Mouse (Mus musculus) stomach, embryonic 16.5 days (tissue): ENCODE results near the gene Usp31. TPM values are rescaled to one million over a fixed set of nuclear protein-coding genes. Genes with fewer than 3 reads are reported as not detected.

ENCODE experiments used
- ATAC-seq: fragments of 200-750 bp; cut with Nextera tagmentation; 2 replicates; pipeline ENCODE4 v1.8.0; 2017; ENCODE audit warnings: moderate number of reproducible peaks, moderate TSS enrichment; ENCODE audit not compliant: insufficient read depth, low FRiP score
- H3K27ac ChIP-seq: fragments of 300-500 bp; sonication (generic); 2 replicates; pipeline ENCODE4 v1.5.1; 2014; ENCODE audit warnings: low read length
- H3K27me3 ChIP-seq: fragments of 300-500 bp; sonication (generic); 2 replicates; pipeline ENCODE4 v1.6.1; 2014; ENCODE audit warnings: low read length, control low read depth, mixed read lengths; ENCODE audit not compliant: control insufficient read depth, insufficient read depth
- H3K36me3 ChIP-seq: fragments of 300-500 bp; sonication (generic); 2 replicates; pipeline ENCODE4 v1.6.1; 2014; ENCODE audit warnings: low read length; ENCODE audit not compliant: control insufficient read depth, insufficient read depth
- H3K4me1 ChIP-seq: fragments of 300-500 bp; sonication (generic); 2 replicates; pipeline ENCODE4 v1.6.1; 2014; ENCODE audit warnings: low read length, control low read depth, mixed read lengths; ENCODE audit not compliant: control insufficient read depth, insufficient read depth
- H3K4me2 ChIP-seq: fragments of 300-500 bp; sonication (generic); 2 replicates; pipeline ENCODE4 v1.6.1; 2014; ENCODE audit warnings: low read depth, low read length, mixed read lengths
- H3K4me3 ChIP-seq: fragments of 300-500 bp; sonication (generic); replicated peaks from 2 replicates; pipeline ENCODE4 v1.5.1; 2014; ENCODE audit warnings: mild to moderate bottlenecking, low read length
- H3K9ac ChIP-seq: fragments of 300-500 bp; sonication (generic); 2 replicates; pipeline ENCODE4 v1.6.1; 2014; ENCODE audit warnings: low read length
- H3K9me3 ChIP-seq: fragments of 300-500 bp; sonication (generic); replicated peaks from 2 replicates; pipeline ENCODE4 v1.6.1; 2016; ENCODE audit warnings: low read length, control low read depth; ENCODE audit not compliant: control insufficient read depth
- WGBS: fragments of 180-500 bp; shearing (Covaris S2); extraction: QIAGEN DNeasy Blood & Tissue Kit; methylation state at CpG from one replicate; pipeline ENCODE4 v1.1.7; 2014; 5-methylcytosine and 5-hydroxymethylcytosine counted together
- polyA plus RNA-seq: library from polyadenylated mRNA; unstranded; fragments of >200 nt; fragmentation: Nextera tagmentation; extraction: Ambion mirVana; gene quantifications from 2 replicates; pipeline ENCODE4 v1.2.1, GENCODE M21; 2015

Gene Usp31
- polyA plus RNA-seq, 1 experiment from 2014 or later, result 1.7 TPM

DNA sequence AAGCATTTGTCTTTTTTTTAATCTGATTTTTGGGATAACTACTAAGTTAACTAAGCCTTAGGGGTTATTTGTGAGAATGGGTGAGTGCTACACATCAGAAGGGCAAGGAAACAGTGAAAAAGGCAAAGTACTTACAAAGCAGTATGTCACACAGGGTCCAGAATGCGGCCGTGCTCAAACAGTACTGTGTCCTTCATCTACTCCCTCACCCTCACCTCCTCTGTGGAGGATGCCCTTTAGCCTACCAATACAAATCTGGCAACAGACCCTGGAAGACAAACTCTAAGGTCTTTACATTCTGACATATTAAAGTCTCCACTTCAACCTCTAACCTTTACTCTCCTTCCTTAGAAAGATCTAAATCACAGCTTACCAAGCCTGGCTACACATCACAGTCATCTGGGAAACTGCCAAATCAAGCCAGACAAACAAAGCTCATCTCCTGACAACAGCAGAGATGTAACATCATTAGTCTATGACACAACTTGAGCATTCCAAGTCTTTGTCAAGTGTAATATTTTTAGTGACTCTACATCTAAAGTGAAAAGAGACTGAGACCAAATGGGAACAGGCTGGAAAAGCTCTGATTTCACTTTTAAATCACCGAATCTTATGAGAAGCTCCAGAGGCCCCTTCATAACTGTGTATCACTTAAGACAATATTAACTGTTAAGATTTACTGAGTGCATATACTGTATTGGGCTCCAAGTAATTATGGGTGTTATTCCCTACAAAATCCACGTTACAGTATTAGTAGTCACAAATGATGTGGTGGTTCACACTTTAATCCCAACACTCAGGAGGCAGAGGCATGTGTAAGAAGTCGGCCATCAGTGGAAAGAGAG lies 21.7 kb downstream of the Usp31 start:
- Histone ChIP-seq H3K27me3 (no peaks in the 10 kb centered on the region), H3K4me3 (no peak overlapping the region), H3K36me3 (no peaks in the 10 kb centered on the region), H3K9me3 (no peaks in the 10 kb centered on the region), H3K27ac (no peak overlapping the region), H3K9ac (no peak overlapping the region), H3K4me1 (no peaks in the 10 kb centered on the region), H3K4me2 (no peak overlapping the region)
- WGBS, result 89% methylated on average over 5 of the region's 5 CpGs
- no peak for ATAC-seq

DNA sequence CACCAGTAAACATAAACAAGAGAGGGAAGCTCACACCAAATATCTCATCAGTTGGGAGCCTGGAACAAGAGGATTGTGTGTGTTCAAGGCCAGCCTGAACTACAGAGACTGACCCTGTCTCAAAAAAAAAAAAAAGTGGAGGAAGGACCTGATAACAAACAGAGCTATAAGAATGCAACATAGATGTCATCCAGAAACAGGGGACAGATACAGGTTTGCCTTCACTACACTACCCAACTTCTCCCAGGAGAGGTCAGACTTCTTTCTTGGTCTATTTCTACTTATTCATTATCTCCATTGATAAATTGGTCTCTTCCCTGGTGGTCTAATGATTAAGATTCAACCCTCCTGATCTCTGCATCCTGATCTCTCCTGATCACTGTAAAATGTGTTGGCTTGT lies 25.9 kb downstream of the Usp31 start:
- Histone ChIP-seq H3K27ac (no peak overlapping the region), H3K4me2 (no peak overlapping the region), H3K27me3 (no peaks in the 10 kb centered on the region), H3K9ac (no peak overlapping the region), H3K36me3 (no peaks in the 10 kb centered on the region; the same call in 1 of the 2 replicates), H3K4me1 (no peaks in the 10 kb centered on the region), H3K9me3 (no peaks in the 10 kb centered on the region), H3K4me3 (no peak overlapping the region)
- no peak for ATAC-seq

DNA sequence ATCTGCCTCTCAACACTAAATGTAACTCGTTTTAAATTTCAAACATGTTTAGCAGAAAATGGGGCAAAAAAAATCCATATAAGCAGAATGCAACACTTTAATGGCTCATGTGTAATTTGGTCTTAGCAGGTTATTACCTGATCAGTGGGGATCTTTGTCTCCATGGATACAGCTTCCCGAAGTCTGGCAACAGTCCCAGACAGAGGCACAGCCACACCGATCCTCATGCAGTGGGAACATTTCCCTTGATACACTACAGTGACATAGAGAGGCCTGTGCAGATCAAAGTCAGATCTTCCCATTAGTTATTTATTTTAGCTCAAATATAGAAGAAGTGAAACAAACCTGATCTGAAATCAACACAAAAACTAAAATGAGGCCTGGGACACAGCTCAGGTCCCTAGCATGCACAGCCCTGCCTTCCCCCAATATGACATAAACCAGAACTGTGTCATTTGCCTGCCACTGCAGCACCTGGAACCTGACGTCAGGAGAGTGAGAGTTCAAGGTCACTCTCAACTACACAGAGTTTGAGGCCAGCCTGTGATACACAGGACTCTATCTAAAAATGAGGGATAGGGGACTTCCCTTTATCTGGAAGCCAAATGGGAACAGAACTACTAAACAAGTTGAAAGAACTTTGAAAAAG lies 29.8 kb downstream of the Usp31 start:
- WGBS, result 54% methylated on average over 4 of the region's 4 CpGs
- no peak for ATAC-seq
- no peaks in the 10 kb centered on the region for H3K27me3 ChIP-seq

DNA sequence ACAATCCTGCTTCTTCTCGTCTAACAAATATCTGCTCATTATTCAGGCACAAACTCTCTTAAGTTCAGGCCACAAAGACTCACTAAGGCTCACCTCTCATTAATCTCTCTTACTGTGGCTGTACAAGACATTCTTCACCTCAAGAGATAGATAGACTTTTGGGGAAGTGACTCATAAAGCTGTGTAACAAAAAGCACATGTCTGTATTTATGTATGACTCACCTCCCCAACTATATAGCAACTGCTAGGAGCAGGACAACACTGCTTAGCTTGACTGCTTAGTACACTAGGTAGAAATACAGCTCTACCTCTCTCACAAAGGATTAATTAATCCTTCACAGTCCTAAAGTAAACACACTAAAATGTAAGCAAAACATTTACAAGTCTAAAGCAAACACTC lies 46.3 kb downstream of the Usp31 start:
- WGBS, result 31% methylated on average over 1 of the region's 1 CpGs
- Histone ChIP-seq H3K4me2 (no peak overlapping the region), H3K36me3 (no peaks in the 10 kb centered on the region; the same call in 1 of the 2 replicates), H3K4me1 (no peaks in the 10 kb centered on the region), H3K9me3 (no peaks in the 10 kb centered on the region), H3K27ac (no peak overlapping the region), H3K9ac (no peak overlapping the region), H3K27me3 (no peaks in the 10 kb centered on the region), H3K4me3 (no peak overlapping the region)
- ATAC-seq, result no peak

More for the DNA sequence above, 29.8 kb downstream of the Usp31 start:
- Histone ChIP-seq H3K9me3 (no peaks in the 10 kb centered on the region), H3K9ac (no peak overlapping the region), H3K27ac (no peak overlapping the region), H3K4me2 (no peak overlapping the region), H3K4me1 (no peaks in the 10 kb centered on the region), H3K36me3 (no peaks in the 10 kb centered on the region; the same call in 1 of the 2 replicates), H3K4me3 (no peak overlapping the region)

DNA sequence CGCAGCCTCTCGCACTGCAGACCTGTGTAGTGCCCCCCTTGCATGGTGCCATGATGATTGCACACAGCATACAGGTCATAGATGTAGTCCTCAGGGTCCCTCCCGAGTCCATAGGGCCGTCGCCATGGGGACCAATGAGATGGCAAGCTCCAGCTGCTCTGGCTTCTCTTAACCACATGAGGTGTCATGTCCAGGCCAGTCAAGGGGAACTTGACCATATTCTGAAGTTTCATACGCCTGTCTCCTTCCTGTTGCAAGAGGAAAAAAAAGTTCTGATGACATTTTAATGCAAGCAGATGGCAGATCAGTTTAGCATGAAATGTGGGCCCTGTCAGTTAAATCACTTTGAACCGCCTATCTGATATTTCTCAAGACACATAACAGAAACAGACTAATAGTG lies 48.2 kb downstream of the Usp31 start:
- no peak overlapping the region for H3K4me2 ChIP-seq
- no peak for ATAC-seq
- H3K9me3 ChIP-seq, result no peaks in the 10 kb centered on the region
- 85% methylated on average over 7 of the region's 7 CpGs for WGBS
- no peaks in the 10 kb centered on the region for H3K27me3 ChIP-seq
- no peak overlapping the region for H3K4me3 ChIP-seq
- H3K36me3 ChIP-seq, result no peaks in the 10 kb centered on the region; the same call in 1 of the 2 replicates
- no peaks in the 10 kb centered on the region for H3K4me1 ChIP-seq
- no peak overlapping the region for H3K9ac ChIP-seq
- no peak overlapping the region for H3K27ac ChIP-seq

DNA sequence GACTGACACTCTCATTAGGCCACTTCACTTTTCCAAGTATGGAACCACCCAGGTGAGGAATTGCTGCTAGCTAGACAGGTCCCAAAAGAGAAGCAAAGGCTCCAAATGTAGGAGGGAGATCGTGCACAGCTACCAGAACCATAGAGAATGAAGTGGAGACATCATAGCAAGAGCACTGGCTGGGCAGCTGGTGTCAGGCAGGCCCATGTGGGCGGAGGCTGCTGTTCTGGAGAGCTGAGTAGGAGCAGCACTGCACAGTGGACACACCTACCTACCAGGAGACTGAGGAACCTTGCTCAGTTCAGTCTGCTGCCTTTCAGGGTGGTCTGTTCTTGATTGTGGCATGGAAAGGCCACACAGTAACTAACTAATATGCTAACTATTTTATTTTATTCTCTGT lies 52.4 kb downstream of the Usp31 start:
- H3K4me3 ChIP-seq, result no peak overlapping the region
- 80% methylated on average over 2 of the region's 2 CpGs for WGBS
- H3K4me2 ChIP-seq, result no peak overlapping the region
- no peaks in the 10 kb centered on the region for H3K4me1 ChIP-seq
- H3K9ac ChIP-seq, result no peak overlapping the region
- no peak for ATAC-seq
- H3K36me3 ChIP-seq, result no peaks in the 10 kb centered on the region
- H3K9me3 ChIP-seq, result no peaks in the 10 kb centered on the region
- no peaks in the 10 kb centered on the region for H3K27me3 ChIP-seq
- H3K27ac ChIP-seq, result no peak overlapping the region

DNA sequence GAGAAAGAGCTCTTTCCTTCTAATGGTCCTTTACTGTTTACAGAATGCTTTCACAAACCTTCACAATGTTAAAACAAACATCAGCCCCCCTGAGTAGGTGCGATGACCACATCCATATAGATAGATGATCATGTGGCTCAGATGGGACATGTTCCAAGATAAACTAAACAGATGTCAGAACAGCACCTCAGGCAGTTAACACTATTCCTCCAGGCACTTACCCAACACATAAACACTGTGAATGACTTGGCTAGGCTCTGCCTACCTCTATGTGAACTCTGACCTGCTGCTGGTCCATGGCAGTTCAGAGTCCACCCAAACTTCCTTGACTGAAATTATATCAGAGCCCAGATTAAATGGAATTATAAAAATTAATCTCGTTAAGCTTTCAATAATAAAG lies 54.4 kb downstream of the Usp31 start:
- H3K9ac ChIP-seq, result no peak overlapping the region
- no peak overlapping the region for H3K4me2 ChIP-seq
- 56% methylated on average over 2 of the region's 2 CpGs for WGBS
- 0 out of 2 replicates have a peak, but pooled peaks cover 7% of the 10 kb centered on the region for H3K36me3 ChIP-seq
- H3K4me1 ChIP-seq, result no peaks in the 10 kb centered on the region
- H3K4me3 ChIP-seq, result no peak overlapping the region
- H3K27me3 ChIP-seq, result no peaks in the 10 kb centered on the region
- H3K27ac ChIP-seq, result no peak overlapping the region
- H3K9me3 ChIP-seq, result no peaks in the 10 kb centered on the region
- ATAC-seq, result no peak

DNA sequence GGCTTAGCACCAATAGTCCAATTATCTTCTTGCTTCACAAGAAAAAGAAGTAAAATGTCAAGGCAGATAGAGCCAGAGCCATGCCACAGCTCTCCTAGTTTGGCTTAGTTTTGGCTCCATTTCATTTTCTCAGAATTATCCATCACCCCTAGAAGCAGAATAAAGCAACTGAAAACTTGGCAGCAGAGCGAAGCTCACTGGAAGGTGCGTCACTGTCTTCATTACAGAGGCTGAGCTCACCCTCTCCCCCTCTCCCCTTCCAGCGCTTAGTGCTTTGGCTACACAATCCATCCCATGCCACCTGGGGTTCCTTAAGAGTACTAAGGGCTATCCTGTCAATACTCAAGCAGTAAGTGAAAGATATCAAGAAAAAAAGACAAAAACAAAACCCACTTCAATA lies 56.3 kb downstream of the Usp31 start:
- 74% methylated on average over 3 of the region's 3 CpGs for WGBS
- Histone ChIP-seq H3K9me3 (no peaks in the 10 kb centered on the region), H3K9ac (no peak overlapping the region), H3K36me3 (0 out of 2 replicates have a peak, but pooled peaks cover 7% of the 10 kb centered on the region), H3K4me3 (no peak overlapping the region), H3K27me3 (no peaks in the 10 kb centered on the region), H3K27ac (no peak overlapping the region), H3K4me2 (no peak overlapping the region), H3K4me1 (no peaks in the 10 kb centered on the region)
- ATAC-seq, result no peak

DNA sequence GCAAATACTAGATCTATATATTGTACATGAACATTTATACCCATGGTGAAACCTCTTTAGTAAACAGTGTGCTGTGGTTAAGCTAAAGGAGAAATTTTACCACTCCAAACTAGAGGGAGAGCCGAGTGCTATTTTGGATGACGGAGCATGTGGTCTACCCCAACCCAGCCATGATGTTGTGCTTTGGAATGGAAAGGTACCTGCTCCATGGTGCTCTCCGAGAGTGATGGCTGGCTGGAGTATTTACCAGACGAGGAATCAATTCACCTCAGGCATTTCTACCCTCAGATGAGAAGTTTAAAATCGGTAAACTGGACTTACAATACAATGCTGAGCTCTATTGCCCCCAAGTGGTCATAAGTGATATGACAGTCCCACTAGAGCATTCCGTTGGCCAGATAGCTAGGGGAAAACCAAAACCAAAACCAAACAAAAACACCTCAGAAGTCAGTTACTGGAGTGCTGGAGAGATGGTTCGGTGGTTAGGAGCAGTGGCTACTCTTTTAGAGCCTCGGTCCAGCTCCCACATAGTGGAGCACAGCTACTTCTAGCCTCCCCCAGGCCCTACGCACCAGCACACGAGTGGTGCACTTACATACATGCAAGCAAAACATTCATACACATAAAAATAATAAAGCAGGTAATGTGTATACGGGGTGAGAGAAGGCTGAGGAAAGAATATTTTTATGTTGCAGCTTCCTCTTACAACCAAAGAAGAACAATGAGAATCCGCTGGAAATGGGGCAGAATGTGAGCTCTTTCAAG lies 65.9 kb downstream of the Usp31 start:
- ATAC-seq, result no peak
- no peaks in the 10 kb centered on the region for H3K27me3 ChIP-seq
- H3K4me3 ChIP-seq, result no peak overlapping the region
- no peak overlapping the region for H3K27ac ChIP-seq
- no peak overlapping the region for H3K4me2 ChIP-seq
- no peaks in the 10 kb centered on the region for H3K36me3 ChIP-seq
- 52% methylated on average over 12 of the region's 12 CpGs for WGBS
- no peak overlapping the region for H3K9ac ChIP-seq
- H3K4me1 ChIP-seq, result peaks cover 2% of the 10 kb centered on the region; the same call in 1 of the 2 replicates
- no peaks in the 10 kb centered on the region for H3K9me3 ChIP-seq
